Mouse (Mus musculus): Measurements from ENCODE around the gene Senp1. TPM values are rescaled to one million over a fixed set of nuclear protein-coding genes. Genes with fewer than 3 reads are reported as not detected.
A peak's percentile ranks its signal among the peaks of the same experiment; 100 is the strongest.

Gene Senp1
- polyA plus RNA-seq, 1 experiment from 2014 or later: 20.3 TPM

DNA sequence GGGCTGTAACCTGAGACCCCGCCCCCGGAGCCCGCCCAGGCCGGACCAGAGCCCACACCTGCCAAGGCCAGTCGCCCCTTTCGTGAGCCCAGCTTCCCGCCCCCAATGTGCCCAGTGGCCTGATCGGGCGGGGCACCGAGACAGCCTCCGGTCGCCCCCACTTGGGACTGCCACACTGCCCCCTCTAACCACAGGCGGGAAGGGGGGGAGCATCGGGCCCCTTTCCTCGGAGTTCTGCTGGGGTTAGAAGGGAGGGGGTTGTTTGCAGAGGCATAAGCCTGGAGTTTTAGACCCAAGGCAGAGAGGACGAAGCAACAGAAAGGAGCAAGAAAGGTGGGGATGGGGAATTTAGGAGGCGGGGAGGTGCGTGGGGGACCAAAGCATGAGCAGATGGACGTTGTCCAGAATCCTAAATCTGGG is 88.8 kb downstream of the Senp1 start:
- H3K4me2 ChIP-seq: peak overlapping the region; percentile 84
- H3K9me3 ChIP-seq: no peaks in the 10 kb centered on the region
- no peaks in the 10 kb centered on the region for H3K36me3 ChIP-seq
- H3K27me3 ChIP-seq: peaks cover 55% of the 10 kb centered on the region
- H3K4me3 ChIP-seq: peak overlapping the region; percentile 43
- H3K27ac ChIP-seq (replicated peaks): peak overlapping the region; percentile 87; the same call in 1 of the 2 replicates
- H3K9ac ChIP-seq: peak overlapping the region; percentile 68
- 0 out of 2 replicates have a peak, but pooled peaks have one; percentile 9 for ATAC-seq (ENCODE audit: low read depth)
- whole genome bisulfite sequencing: under 1% methylated on average over 19 of the region's 19 CpGs
- H3K4me1 ChIP-seq (replicated peaks): peaks cover 56% of the 10 kb centered on the region

DNA sequence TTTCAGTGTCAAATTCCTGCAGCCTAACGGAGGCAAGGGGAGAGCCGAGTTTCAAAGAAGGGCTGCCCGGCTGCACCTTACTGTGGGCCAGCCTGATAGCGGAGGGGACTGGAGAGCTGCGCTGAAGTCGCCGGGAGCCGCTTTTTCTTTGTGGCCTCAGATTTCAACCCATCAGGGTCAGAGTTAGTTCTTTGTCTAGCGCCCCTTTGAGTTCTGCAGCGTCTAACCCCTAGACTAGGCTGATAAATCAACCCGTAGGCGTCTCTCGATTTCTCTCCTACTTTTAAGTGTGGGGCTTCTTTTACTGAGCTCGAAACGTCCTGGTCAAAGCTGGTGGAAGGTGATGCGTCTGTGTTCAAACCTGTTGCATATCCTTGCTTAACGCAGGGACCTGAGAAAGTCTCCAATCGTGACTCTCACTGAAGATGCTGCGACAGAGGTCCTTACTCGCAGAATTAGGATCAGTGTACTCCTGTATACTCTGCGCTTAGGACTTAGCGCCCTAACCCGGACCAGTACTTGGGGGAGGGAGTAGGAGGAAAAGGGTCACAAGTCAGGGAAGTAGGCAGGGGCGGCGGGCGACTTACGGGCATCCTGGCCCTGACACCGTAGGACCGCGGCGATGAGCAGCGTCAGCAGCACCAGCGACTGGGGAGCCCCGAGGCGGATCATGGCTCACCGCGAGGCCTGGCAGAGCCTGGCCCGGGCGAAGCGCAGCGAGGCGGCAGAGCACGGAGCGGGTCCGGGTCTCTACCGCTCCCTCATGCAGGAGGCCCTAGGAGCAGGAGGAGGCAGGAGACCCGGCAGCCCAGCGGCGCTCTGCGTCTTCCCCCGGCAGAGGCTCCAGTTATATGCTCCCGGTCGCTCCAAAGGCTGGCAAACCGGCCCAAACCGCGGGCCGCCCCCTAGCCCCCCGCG is 89.5 kb downstream of the Senp1 start, which contains the start of gene Col2a1:
TSS of gene Col2a1 (minus strand) at position 874 of the 918 bp plus-strand sequence.
- Histone ChIP-seq H3K4me1 (replicated peaks) (peaks cover 63% of the 10 kb centered on the region), H3K9ac (peak within 1 kb of the TSS; percentile 68)

DNA sequence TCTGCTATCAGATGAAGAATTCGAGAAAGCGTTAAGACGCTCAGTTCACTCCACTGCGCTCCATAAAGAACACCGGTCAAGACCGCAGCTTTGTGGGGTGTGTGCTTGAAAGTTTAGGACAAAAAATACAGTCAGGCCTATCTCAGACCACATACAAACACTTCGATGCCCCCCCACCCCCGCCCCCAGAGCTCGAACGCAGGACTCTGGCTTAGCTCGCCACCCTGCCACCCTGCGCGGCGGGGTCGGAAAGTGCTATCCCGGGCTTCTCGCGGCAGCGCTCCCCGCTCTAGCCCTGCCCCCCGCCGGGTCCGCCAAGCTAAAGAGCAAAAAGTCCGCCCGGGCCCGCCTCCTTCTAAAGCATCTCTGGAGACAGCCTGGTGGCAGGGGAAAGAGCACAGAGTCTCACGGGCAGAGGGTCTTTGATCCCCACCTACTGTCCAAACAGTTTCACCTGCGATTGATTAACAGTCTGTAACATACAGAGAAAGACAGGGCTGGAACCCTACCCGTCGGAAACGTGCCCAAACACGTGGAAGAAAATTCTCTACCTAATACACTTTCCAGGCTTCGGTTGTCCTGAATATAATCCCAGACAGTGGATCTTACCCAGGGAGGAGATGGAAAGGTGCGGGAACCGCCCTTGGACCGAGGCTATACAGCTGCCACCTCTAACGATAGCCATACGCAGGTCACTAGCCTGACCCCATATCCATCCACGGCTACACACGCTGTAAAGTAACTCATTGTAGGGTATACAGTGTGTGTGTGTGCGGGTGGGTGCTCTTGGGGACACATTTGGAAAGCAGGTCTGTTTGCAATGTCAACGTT is 90.3 kb downstream of the Senp1 start:
- Histone ChIP-seq H3K9me3 (no peaks in the 10 kb centered on the region), H3K9ac (peak overlapping the region; percentile 68), H3K4me1 (replicated peaks) (peaks cover 72% of the 10 kb centered on the region), H3K4me2 (peak overlapping the region; percentile 84), H3K27ac (replicated peaks) (peak overlapping the region; percentile 87), H3K36me3 (no peaks in the 10 kb centered on the region), H3K4me3 (peak overlapping the region; percentile 43), H3K27me3 (peaks cover 58% of the 10 kb centered on the region)
- no peak for ATAC-seq (ENCODE audit: low read depth)
- WGBS: under 1% methylated on average over 42 of the region's 42 CpGs

More for the DNA sequence above, 89.5 kb downstream of the Senp1 start, which contains the start of gene Col2a1:
- Histone ChIP-seq H3K27ac (replicated peaks) (peak within 1 kb of the TSS; percentile 87), H3K4me3 (peak within 1 kb of the TSS; percentile 43), H3K9me3 (no peaks in the 10 kb centered on the region), H3K4me2 (peak within 1 kb of the TSS; percentile 84), H3K36me3 (no peaks in the 10 kb centered on the region), H3K27me3 (peaks cover 61% of the 10 kb centered on the region)
- WGBS: under 1% methylated on average over 59 of the region's 59 CpGs
- peak; percentile 22 for ATAC-seq (ENCODE audit: low read depth)

DNA sequence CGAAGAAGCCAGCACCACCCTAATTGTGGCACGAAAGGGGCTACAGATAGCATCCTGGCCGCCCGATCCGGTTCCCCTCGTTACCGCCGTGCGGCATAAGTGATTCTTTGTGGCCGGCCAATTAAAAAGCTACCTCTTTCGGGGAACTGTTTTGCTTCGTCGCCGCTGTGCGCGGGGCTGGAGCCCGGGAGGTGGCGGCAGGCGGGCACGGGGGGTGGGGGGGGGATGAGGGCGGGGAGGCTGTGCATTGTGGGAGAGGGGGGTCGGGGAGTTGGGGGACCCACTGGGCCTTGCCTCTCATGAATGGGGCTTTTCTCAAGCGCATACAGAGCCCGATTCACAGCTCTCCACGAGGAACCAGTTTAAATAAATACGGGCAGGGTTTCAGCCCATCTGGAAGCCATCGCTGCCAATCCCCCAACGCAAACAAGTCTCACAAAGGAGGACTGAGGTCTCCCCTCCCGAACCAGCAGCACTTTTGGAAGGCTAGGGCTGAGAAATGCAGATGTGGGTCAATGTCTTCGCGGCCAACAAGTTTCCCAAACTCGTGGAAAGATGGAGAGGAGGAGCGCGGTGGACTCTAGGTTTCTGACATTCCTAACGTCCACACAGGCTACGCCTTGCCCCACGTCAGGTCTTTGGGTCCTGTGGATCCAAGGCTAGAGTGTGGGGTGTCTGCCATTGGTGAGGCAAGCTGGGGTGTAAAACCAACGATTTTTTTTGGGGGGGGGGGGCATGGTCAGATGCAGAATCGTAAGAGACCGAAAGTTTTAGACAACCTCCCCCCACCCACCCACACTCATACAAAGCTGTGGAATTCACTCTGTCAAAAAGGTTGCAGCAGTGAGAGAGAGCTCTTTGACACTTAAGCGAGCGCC is 91.2 kb downstream of the Senp1 start:
- peak; percentile 47 for ATAC-seq (ENCODE audit: low read depth)
- peaks cover 80% of the 10 kb centered on the region for H3K4me1 ChIP-seq (replicated peaks)
- WGBS: under 1% methylated on average over 41 of the region's 42 CpGs

DNA sequence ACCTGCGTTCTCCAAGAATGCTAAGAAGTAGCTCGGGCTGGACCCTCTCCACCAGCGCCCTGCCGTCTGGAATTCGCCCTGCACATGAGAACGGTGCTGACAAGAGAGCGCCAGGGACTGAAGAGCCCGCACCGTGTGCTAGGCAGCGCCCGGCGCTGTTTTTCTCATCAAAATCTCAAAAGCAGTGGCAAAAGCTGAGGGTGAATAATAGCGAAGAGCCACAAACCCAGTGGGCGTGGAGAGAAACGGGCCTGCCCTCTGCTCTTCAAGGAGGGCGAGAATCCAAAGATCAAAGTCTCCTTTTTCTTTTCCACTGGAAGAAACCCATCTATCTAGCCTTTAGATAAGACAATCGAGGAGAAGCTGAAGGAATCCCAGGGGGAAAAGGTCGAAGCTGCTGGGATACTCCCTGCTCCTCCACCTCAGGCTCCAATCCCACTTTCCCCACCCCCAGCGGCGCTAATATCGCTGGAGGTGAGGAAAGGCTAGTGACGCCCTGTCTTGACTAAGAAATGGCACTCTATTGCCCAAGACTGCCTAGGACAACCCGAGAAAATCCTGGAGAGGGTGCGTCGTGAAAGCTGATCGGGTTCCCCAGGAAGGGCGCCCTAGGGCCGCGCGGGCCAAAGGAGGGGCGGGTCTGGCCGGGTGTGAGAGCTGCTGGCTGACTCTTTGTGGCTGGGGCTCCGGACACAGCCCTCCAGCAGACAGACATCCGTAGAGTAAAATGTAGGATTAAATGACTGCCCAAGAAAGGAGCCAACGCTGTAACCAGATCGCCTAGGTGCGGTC is 92.0 kb downstream of the Senp1 start:
- ATAC-seq (ENCODE audit: low read depth): peak; percentile 14; the same call in 1 of the 2 replicates
- H3K4me1 ChIP-seq (replicated peaks): peaks cover 88% of the 10 kb centered on the region
- 1% methylated on average over 37 of the region's 37 CpGs for WGBS

More for the DNA sequence above, 91.2 kb downstream of the Senp1 start:
- peak overlapping the region; percentile 84 for H3K4me2 ChIP-seq
- H3K9me3 ChIP-seq: no peaks in the 10 kb centered on the region
- H3K27me3 ChIP-seq: peaks cover 55% of the 10 kb centered on the region
- H3K9ac ChIP-seq: peak overlapping the region; percentile 68
- H3K4me3 ChIP-seq: peak overlapping the region; percentile 43
- H3K27ac ChIP-seq (replicated peaks): peak overlapping the region; percentile 87
- H3K36me3 ChIP-seq: no peaks in the 10 kb centered on the region

DNA sequence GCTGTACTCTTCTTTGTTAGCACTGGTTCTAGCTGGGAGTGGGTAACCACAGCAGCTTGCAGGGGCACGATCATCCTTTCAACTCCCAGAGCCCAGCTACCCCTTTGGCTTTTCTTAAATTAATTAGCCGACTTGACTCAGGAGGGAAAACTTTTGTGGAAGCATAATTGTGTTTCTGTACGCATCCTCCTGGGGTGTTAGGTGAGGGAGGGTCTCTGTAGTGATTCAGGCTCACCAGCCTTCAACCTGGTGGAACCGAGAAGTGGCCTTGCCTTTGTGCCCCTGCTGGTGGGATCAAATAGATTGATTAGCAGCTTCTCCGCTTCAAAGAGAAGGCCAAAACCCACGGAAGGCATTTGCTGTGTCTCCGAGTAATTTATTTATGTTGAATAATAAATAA is 93.6 kb downstream of the Senp1 start:
- Histone ChIP-seq H3K27ac (replicated peaks) (no peak overlapping the region), H3K4me3 (no peak overlapping the region), H3K36me3 (no peaks in the 10 kb centered on the region), H3K9me3 (no peaks in the 10 kb centered on the region), H3K4me1 (replicated peaks) (peaks cover 98% of the 10 kb centered on the region), H3K27me3 (peaks cover 35% of the 10 kb centered on the region), H3K9ac (no peak overlapping the region), H3K4me2 (peak overlapping the region; percentile 84)
- 5% methylated on average over 7 of the region's 7 CpGs for WGBS
- no peak for ATAC-seq (ENCODE audit: low read depth)

More for the DNA sequence above, 92.0 kb downstream of the Senp1 start:
- H3K9ac ChIP-seq: peak overlapping the region; percentile 68
- H3K9me3 ChIP-seq: no peaks in the 10 kb centered on the region
- H3K4me2 ChIP-seq: peak overlapping the region; percentile 84
- no peaks in the 10 kb centered on the region for H3K36me3 ChIP-seq
- H3K4me3 ChIP-seq: peak overlapping the region; percentile 43
- H3K27me3 ChIP-seq: peaks cover 47% of the 10 kb centered on the region
- H3K27ac ChIP-seq (replicated peaks): peak overlapping the region; percentile 87

DNA sequence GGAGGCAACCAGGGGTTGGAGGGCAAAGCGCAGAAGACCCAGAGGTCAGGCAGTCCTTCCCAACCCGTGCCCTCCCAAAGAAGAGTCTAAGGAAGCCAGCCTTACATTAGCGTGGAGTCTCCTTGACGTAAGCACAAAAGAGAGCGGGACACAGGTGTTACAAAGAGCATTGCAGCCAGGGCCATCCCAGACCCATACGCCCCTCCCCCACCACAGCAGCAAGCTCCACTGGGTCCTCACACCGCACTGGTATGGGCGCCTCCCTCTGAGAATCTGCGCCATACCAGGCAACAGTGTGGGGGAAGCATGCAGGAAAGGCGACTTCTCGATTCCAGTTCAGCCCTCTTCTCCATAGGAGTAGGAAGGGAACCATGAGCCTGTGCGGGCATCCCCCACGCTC is 94.0 kb downstream of the Senp1 start:
- H3K4me1 ChIP-seq (replicated peaks): peaks cover 97% of the 10 kb centered on the region
- peak overlapping the region; percentile 84 for H3K4me2 ChIP-seq
- peaks cover 31% of the 10 kb centered on the region for H3K27me3 ChIP-seq
- ATAC-seq (ENCODE audit: low read depth): no peak
- no peak overlapping the region for H3K27ac ChIP-seq (replicated peaks)
- WGBS: 34% methylated on average over 13 of the region's 13 CpGs
- H3K36me3 ChIP-seq: no peaks in the 10 kb centered on the region; the same call in 1 of the 2 replicates
- H3K9me3 ChIP-seq: no peaks in the 10 kb centered on the region
- H3K9ac ChIP-seq: no peak overlapping the region
- H3K4me3 ChIP-seq: no peak overlapping the region

DNA sequence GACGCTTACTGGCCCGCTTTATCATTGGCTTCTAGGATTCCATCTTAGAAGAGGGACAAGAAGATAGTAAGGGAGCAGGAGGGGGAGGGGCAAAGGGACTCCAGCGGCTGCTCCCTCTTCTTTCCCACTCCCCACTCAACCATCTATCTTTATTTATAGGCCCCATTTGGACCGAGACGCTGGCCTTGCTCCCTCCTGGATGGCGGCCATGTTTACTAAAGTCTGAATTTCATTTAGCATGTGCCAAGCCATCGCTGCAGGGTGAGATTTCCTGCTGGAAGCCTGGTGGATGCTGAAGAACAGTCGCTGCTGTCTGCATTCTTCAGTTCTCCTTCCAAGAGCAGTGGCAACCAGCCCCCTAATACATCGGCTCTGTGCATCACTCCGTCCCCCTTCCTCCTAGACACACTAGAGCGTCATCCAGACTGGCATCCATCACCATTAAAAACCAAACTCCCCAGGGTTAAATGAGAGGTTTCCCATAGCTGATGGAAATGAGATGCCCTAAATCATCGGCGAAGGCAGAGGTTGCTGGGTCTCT is 96.8 kb downstream of the Senp1 start:
- Histone ChIP-seq H3K9ac (no peak overlapping the region), H3K27ac (replicated peaks) (peak overlapping the region; percentile 61), H3K4me2 (0 out of 2 replicates have a peak overlapping the region, but pooled peaks have one; percentile 1), H3K9me3 (no peaks in the 10 kb centered on the region), H3K4me1 (replicated peaks) (peaks cover 89% of the 10 kb centered on the region), H3K36me3 (no peaks in the 10 kb centered on the region; the same call in 1 of the 2 replicates), H3K27me3 (0 out of 2 replicates have a peak, but pooled peaks cover 10% of the 10 kb centered on the region), H3K4me3 (no peak overlapping the region)
- 40% methylated on average over 13 of the region's 13 CpGs for WGBS
- ATAC-seq (ENCODE audit: low read depth): peak; percentile 33

DNA sequence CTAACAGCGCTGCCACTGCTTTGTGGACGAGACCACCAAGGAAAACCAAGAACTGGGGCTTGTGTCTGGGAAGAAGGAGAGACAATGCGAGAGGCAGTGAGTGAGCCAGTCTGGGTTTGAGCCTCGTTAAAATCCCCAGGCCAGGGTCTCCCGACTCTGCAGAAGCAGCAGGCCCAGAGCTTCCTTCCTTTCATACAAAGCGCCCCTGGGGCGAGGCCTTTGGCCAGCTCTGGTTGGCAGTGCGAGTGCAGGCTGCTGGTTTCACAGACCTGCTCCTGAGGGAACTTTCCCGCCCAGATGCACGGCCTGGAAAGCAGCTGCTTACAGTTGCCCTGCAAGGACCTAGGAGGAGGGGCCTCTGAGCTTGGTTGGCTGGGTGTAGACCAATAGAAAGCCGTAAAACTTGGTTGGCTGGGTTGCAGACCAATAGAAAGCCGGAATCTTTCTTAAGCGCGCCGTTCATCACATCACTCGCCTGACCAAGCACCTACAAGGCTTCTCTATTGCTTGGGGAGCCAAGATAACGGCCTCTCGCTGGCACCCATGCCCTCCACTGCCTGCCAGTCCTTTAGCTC is 100.7 kb downstream of the Senp1 start:
- Histone ChIP-seq H3K4me3 (peak overlapping the region; percentile 32), H3K4me2 (peak overlapping the region; percentile 58), H3K27me3 (no peaks in the 10 kb centered on the region), H3K9me3 (no peaks in the 10 kb centered on the region), H3K27ac (replicated peaks) (peak overlapping the region; percentile 92), H3K36me3 (peaks cover 9% of the 10 kb centered on the region; the same call in 1 of the 2 replicates), H3K9ac (peak overlapping the region; percentile 66), H3K4me1 (replicated peaks) (peaks cover 80% of the 10 kb centered on the region)
- peak; percentile 90 for ATAC-seq (ENCODE audit: low read depth)
- WGBS: 1% methylated on average over 18 of the region's 18 CpGs
